Mouse (Mus musculus) splenic B cell, adult 2 months (primary cell): ENCODE data around the gene Zdhhc7.

Experiments
- DNase-seq: peaks from one replicate; pipeline ENCODE4 v3.0.0-alpha.2; 2011; ENCODE audit warnings: low read depth, low spot score
- H3K27me3 ChIP-seq: 2 replicates; pipeline ENCODE4 v1.6.1; 2012; ENCODE audit warnings: mild to moderate bottlenecking, low read length, moderate library complexity, mixed read lengths; ENCODE audit not compliant: control insufficient read depth, poor library complexity, insufficient read depth, severe bottlenecking
- H3K36me3 ChIP-seq: 2 replicates; pipeline ENCODE4 v1.6.1; 2012; ENCODE audit warnings: mild to moderate bottlenecking, low read length, moderate library complexity, mixed read lengths; ENCODE audit not compliant: control insufficient read depth, poor library complexity, insufficient read depth, severe bottlenecking

Zdhhc7 gene

DNA sequence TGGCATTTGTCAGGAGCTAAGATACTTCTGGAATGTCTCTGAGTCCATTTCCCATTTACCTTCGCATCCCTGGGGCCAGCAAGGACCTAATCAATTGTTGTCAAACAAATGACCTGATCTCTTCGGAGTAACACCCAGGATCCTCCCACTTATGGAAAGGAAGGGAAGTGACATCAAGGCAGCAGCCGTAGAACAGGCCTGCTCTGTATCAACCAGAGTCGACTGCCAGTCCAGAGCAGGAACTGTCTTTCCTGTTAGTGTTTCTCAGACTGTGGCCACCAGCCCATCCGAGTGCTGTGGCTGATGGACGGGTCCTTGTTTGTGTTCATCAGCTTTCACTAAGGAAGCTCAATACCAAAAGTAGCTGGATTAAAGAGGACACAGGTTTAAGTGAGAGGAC lies 23.0 kb upstream of the Zdhhc7 start:
- Histone ChIP-seq H3K27me3 (no peaks in the 10 kb centered on the region), H3K36me3 (no peaks in the 10 kb centered on the region)
- no peak for DNase-seq

DNA sequence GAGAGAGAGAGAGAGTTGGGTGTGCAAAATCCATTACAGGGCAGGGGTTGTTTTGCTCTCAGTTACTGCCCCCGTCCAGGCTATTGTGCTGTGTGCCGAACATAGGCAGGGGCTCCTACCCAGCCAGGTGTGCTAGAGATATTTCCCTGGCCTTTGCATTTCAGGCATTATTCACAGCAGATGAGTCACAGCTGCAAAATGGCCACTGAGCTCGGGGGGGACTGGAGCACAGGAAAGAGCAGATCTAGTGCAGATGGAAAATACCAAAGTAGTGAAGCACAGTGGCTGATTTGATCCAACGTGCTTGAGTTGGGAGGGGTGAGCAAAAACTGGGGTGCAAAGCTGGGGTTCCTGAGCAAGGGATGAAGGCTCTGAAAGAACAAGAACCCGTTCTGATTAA lies 19.7 kb upstream of the Zdhhc7 start:
- no peaks in the 10 kb centered on the region for H3K27me3 ChIP-seq
- no peaks in the 10 kb centered on the region for H3K36me3 ChIP-seq
- no peak for DNase-seq

- Histone ChIP-seq H3K27me3 (no peaks in the 10 kb centered on the region), H3K36me3 (no peaks in the 10 kb centered on the region)
- DNase-seq = no peak
Measured at GRCm38 (mm10) chr8:120119931-120120330, 18.6 kb upstream of the Zdhhc7 start.

DNA sequence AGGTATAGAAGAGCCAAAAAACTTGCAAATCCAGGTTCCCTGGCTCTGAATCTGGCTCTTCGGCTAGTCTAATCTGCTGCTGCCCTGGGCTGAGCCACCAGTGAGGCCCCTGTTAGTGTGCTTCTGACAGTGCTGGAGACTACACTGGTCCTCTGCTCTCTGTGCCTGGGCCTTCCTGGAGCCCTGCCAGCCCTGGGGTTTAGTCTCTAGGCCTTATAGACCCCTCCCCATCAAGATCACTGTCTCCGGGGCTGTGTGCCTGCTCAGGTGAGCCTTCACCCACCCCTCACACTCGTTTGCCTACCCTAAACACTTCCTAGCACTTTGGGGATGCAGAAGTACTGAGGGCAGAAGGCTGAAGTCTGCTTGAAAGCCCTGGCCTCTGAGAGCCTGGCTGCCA lies 18.1 kb upstream of the Zdhhc7 start:
- Histone ChIP-seq H3K27me3 (peaks cover 3% of the 10 kb centered on the region; the same call in 1 of the 2 replicates), H3K36me3 (no peaks in the 10 kb centered on the region)
- no peak for DNase-seq

DNA sequence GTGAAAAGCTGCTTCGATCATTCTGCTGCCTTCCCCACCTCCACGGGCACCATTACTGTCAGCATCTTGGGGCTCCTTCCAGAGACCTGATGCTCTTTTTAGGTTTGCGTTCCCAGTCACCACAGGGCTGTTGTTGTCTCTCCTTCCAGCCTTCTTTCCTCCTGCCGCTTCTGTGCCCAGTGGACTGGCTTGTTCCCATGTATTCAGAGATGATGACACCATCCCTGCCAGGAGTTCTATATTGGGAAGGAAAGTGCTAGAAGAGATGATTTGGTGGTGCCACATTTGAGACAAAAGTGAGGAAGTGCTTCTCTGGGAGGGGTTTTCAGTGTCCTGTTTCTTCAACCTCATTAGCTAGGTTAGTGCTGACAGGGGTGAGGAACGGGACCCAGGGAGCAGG lies 17.6 kb upstream of the Zdhhc7 start:
- Histone ChIP-seq H3K36me3 (no peaks in the 10 kb centered on the region), H3K27me3 (peaks cover 3% of the 10 kb centered on the region; the same call in 1 of the 2 replicates)
- no peak for DNase-seq

- no peaks in the 10 kb centered on the region for H3K36me3 ChIP-seq
- no peak for DNase-seq
- peaks cover 3% of the 10 kb centered on the region; the same call in 1 of the 2 replicates for H3K27me3 ChIP-seq
Measured at GRCm38 (mm10) chr8:120118162-120118561, 16.9 kb upstream of the Zdhhc7 start.

DNA sequence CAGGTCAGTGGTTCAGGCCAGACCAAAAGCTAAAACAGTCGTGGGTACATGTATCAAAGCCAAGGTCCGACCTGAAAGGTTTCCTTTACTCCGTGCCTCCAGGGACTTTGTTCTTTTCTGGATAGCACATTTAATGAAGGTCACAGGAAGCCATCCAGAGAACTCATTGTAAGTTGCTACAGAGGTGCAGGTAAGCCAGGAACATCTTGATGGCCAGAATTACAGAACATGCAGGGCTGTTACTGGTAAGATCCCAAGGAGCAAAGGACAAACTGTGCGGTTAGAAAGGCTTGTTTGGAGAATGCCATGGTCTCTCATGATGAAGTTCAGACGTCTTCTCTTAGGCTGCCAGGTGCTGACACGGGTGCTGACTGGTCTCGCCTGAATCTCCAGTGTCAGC lies 15.3 kb upstream of the Zdhhc7 start:
- Histone ChIP-seq H3K36me3 (no peaks in the 10 kb centered on the region), H3K27me3 (peaks cover 3% of the 10 kb centered on the region; the same call in 1 of the 2 replicates)
- DNase-seq = no peak

GRCm38 (mm10) chr8:120114315-120114841 lies 13.1 kb upstream of the Zdhhc7 start:
- DNase-seq = peak; percentile 43
- Histone ChIP-seq H3K27me3 (peaks cover 3% of the 10 kb centered on the region; the same call in 1 of the 2 replicates), H3K36me3 (no peaks in the 10 kb centered on the region)

DNA sequence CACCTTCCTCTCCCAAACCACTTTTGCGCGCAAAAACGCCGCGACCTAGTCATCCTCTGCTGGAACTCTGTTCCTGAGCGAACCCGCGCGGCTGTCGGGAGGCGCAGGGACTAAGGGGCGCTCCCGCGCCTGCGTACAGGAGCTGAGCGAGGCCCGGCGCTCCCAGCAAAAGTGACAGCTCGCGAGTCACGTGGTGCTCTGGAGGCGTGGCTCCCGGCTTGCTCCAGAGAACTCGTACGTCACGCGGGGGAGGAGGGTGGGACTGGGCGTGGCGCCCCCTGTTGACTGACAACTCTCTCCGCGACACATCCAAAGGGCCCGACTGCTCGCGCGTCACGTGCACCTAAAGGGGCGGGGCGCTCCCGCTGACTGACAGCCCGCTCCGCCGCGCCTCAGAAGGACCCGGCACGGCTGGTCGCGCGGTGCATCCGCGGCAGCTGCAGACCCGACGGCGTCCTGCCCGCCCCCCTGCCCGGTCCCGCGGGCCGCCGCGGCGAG lies 12.5 kb upstream of the Zdhhc7 start, which contains the start of gene 6430548M08Rik:
Gene 6430548M08Rik, plus strand, starts transcription at position 395 of the 498 bp plus-strand sequence.
- Histone ChIP-seq H3K27me3 (peaks cover 3% of the 10 kb centered on the region; the same call in 1 of the 2 replicates), H3K36me3 (no peaks in the 10 kb centered on the region)
- DNase-seq = peak; percentile 100

- H3K36me3 ChIP-seq = no peaks in the 10 kb centered on the region
- DNase-seq = no peak
- H3K27me3 ChIP-seq = peaks cover 3% of the 10 kb centered on the region; the same call in 1 of the 2 replicates
Measured at GRCm38 (mm10) chr8:120113306-120113705, 12.0 kb upstream of the Zdhhc7 start.

DNA sequence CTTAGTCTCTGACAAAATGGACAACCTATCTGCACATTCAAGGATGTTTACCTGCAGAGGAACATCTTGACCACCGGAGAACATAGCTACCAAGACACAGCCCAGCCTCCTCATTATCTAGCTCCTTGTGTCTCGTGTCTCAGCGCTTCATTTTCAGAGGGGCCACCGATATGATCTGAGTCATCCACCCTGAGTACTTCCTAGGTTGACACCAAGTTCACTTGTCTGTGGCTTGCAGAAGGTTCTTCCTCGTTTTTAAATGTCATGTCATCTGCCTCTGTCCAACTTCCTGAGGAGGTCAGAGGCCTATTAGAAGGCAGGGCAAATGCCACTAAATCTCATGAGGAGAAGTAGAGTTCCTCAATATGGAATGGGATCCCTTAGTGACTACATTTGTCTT lies 11.3 kb upstream of the Zdhhc7 start:
- DNase-seq = peak; percentile 16
- no peaks in the 10 kb centered on the region for H3K36me3 ChIP-seq
- H3K27me3 ChIP-seq = peaks cover 3% of the 10 kb centered on the region; the same call in 1 of the 2 replicates

DNA sequence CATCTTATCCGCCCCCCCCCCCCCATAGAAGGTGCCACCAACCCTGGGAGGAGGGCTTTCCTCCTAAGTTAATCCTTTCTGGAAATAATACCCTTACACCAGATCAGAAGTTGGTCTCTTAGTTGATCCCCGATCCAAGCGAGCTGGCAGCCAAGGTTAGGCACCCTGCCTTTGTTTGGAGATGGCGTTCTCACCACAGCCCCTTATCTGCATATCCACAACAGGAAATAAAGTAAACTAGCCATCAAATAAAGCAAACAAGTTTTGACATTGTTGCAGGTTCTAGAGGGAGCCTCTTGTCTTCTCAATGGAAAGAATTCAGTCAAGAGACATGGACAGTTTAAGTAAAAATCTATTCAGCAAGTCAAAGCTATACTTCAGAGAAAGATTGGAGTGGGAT lies 10.1 kb upstream of the Zdhhc7 start:
- Histone ChIP-seq H3K27me3 (peaks cover 3% of the 10 kb centered on the region; the same call in 1 of the 2 replicates), H3K36me3 (no peaks in the 10 kb centered on the region)
- no peak for DNase-seq

DNA sequence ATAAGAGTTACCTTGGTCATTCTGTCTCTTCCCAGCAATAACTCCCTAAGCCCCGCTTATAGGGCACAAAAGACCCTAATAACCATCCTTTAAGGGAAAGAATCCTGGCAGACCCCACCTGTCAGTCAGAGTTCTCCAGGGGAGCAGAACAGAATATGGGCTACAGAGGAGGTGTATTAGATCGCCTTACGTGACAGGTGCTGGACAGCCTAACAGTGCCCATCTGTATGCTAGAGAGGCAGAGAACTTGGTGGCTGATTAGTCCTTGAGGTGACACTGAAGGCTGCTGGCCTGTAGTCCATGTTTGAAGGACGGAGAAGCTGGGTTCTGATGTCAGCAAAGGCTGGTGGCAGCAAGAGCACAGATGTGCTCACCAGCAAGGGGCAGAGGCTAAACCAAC lies 9.7 kb upstream of the Zdhhc7 start:
- Histone ChIP-seq H3K27me3 (peaks cover 3% of the 10 kb centered on the region; the same call in 1 of the 2 replicates), H3K36me3 (no peaks in the 10 kb centered on the region)
- DNase-seq = no peak

DNA sequence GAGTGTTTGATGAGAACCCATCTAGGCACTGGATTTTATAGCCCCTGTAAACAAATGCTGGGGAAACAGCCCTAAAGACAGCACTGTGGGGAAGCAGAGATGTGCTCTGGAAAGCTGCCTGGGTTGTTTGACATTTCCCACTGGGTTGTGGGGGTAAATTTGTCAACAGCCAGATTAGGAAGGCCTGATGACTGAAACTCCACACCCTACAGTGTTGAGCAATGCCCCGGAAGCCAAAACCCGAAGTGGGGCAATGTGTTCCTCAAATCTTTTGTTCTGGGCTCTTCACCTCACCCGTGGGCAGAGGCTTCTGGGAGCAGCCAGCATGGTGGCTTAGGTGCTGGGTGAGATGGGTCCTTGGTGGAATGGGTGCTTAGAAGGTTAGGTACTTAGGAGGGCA lies 7.9 kb upstream of the Zdhhc7 start:
- H3K36me3 ChIP-seq = no peaks in the 10 kb centered on the region
- no peaks in the 10 kb centered on the region for H3K27me3 ChIP-seq
- no peak for DNase-seq

- H3K27me3 ChIP-seq = no peaks in the 10 kb centered on the region
- DNase-seq = no peak
- no peaks in the 10 kb centered on the region for H3K36me3 ChIP-seq
Measured at GRCm38 (mm10) chr8:120104721-120105272, 3.5 kb upstream of the Zdhhc7 start.
